Mouse (Mus musculus): ENCODE measurements around the gene Cisd3. TPM values are rescaled to one million over a fixed set of nuclear protein-coding genes. Genes with fewer than 3 reads are reported as not detected.

The Cisd3 gene
- polyA plus RNA-seq, 1 experiment from 2014 or later: 53.1 TPM

DNA sequence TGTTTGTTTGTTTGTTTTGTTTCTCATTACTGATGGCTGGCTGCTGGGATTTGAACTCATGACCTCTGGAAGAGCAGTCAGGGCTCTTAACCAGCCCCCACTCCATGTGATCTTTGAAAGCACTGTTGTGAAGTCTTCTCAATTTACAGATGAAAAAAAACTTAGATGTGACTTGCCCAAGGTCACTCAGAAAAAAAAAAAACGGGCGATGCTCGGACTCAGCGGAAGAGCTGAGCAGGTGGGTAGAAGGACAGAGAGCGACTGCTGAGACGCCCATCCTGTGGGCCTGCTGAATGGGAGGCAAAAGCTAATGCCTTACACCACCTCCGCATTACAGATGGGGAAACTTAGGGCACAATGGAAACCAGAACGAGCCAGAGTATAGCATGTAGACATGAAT is 11.0 kb downstream of the Cisd3 start:
- Histone ChIP-seq H3K4me3 (ENCODE audit: low read length) (0 out of 2 replicates have a peak overlapping the region, but pooled peaks have one; percentile 5), H3K27ac (ENCODE audit: low read length) (no peak overlapping the region), H3K36me3 (ENCODE audit: insufficient read depth, low read length) (peaks cover 20% of the 10 kb centered on the region), H3K9me3 (ENCODE audit: low read length) (no peaks in the 10 kb centered on the region), H3K27me3 (ENCODE audit: insufficient read depth, low read length) (no peaks in the 10 kb centered on the region), H3K4me1 (ENCODE audit: insufficient read depth, low read length) (peaks cover 60% of the 10 kb centered on the region), H3K9ac (replicated peaks; ENCODE audit: low read length) (no peak overlapping the region), H3K4me2 (replicated peaks; ENCODE audit: low read depth, low read length) (no peak overlapping the region)
- ATAC-seq (ENCODE audit: low FRiP score, low TSS enrichment): no peak
- WGBS: 61% methylated on average over 8 of the region's 8 CpGs

GRCm38 (mm10) chr11:97697199-97697890 is 11.7 kb downstream of the Cisd3 start:
- Histone ChIP-seq H3K36me3 (ENCODE audit: insufficient read depth, low read length) (peaks cover 14% of the 10 kb centered on the region; the same call in 1 of the 2 replicates), H3K27me3 (ENCODE audit: insufficient read depth, low read length) (no peaks in the 10 kb centered on the region), H3K4me3 (ENCODE audit: low read length) (peak overlapping the region; percentile 88), H3K4me1 (ENCODE audit: insufficient read depth, low read length) (peaks cover 66% of the 10 kb centered on the region), H3K27ac (ENCODE audit: low read length) (peak overlapping the region; percentile 99), H3K9ac (replicated peaks; ENCODE audit: low read length) (peak overlapping the region; percentile 98), H3K4me2 (replicated peaks; ENCODE audit: low read depth, low read length) (peak overlapping the region; percentile 98), H3K9me3 (ENCODE audit: low read length) (no peaks in the 10 kb centered on the region)
- 43% methylated on average over 11 of the region's 11 CpGs for WGBS
- no peak for ATAC-seq (ENCODE audit: low FRiP score, low TSS enrichment)

DNA sequence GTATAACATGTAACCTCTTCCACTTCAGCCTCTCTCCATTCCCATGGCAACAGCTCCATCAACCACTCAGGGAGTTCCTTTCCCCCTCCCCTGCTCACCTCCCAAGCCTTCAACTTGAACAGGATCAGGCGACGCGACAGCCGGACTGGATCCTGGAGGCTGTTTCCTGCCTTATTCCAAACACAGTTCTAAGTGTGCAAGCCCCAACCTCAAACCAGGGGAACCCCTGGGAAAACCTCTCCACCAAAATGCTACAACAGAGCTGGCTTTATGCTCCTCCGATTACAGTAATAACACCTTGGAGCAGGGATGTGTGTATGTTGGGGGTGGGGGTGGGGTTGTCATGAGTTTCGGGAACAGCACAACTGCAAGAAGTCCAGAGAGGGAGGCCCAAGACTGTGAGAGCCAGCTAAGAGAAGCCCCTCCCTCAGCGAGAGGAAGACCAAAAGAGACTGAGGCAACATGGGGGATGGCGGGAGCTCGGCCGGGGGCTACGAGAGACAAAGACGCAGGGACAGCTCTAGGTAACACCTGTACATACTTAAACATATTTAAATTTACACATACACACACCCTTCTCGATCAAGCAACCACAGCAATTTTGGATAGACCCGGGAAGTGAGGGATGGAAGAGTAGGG is 12.4 kb downstream of the Cisd3 start:
- Histone ChIP-seq H3K36me3 (ENCODE audit: insufficient read depth, low read length) (peaks cover 8% of the 10 kb centered on the region; the same call in 1 of the 2 replicates), H3K4me3 (ENCODE audit: low read length) (peak overlapping the region; percentile 88), H3K4me2 (replicated peaks; ENCODE audit: low read depth, low read length) (peak overlapping the region; percentile 98), H3K9me3 (ENCODE audit: low read length) (no peaks in the 10 kb centered on the region), H3K9ac (replicated peaks; ENCODE audit: low read length) (peak overlapping the region; percentile 98), H3K27ac (ENCODE audit: low read length) (peak overlapping the region; percentile 99), H3K4me1 (ENCODE audit: insufficient read depth, low read length) (peaks cover 66% of the 10 kb centered on the region), H3K27me3 (ENCODE audit: insufficient read depth, low read length) (no peaks in the 10 kb centered on the region)
- WGBS: 2% methylated on average over 14 of the region's 14 CpGs
- no peak for ATAC-seq (ENCODE audit: low FRiP score, low TSS enrichment)

GRCm38 (mm10) chr11:97698741-97699611 is 13.3 kb downstream of the Cisd3 start:
- Histone ChIP-seq H3K4me1 (ENCODE audit: insufficient read depth, low read length) (peaks cover 61% of the 10 kb centered on the region), H3K36me3 (ENCODE audit: insufficient read depth, low read length) (0 out of 2 replicates have a peak, but pooled peaks cover 3% of the 10 kb centered on the region), H3K27ac (ENCODE audit: low read length) (peak overlapping the region; percentile 99), H3K4me2 (replicated peaks; ENCODE audit: low read depth, low read length) (peak overlapping the region; percentile 98), H3K9ac (replicated peaks; ENCODE audit: low read length) (peak overlapping the region; percentile 98), H3K4me3 (ENCODE audit: low read length) (peak overlapping the region; percentile 88), H3K27me3 (ENCODE audit: insufficient read depth, low read length) (no peaks in the 10 kb centered on the region), H3K9me3 (ENCODE audit: low read length) (no peaks in the 10 kb centered on the region)
- under 1% methylated on average over 50 of the region's 63 CpGs for WGBS
- ATAC-seq (ENCODE audit: low FRiP score, low TSS enrichment): peak; percentile 2; the same call in 1 of the 2 replicates

DNA sequence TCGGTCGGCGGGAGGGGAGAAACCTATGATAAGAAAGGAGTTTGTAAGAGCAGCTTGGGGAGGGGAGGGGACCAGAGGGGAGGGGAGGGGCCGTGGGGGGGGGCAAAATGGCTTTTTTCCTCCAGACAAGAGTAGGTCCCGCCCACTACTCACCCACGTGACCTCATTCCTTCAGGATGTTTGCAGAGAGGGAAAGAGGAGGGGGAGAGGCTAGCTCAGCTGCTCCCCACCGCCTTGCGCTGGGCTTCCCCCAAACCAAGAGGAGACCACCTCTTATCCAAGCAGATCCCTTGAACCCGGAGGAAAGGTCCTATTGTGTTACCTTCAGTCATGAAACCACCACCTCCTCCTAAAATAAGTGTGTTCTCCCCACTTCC is 14.0 kb downstream of the Cisd3 start:
- peaks cover 62% of the 10 kb centered on the region for H3K4me1 ChIP-seq (ENCODE audit: insufficient read depth, low read length)
- H3K4me3 ChIP-seq (ENCODE audit: low read length): peak overlapping the region; percentile 88
- peak overlapping the region; percentile 99 for H3K27ac ChIP-seq (ENCODE audit: low read length)
- peak overlapping the region; percentile 98 for H3K9ac ChIP-seq (replicated peaks; ENCODE audit: low read length)
- H3K36me3 ChIP-seq (ENCODE audit: insufficient read depth, low read length): 0 out of 2 replicates have a peak, but pooled peaks cover 3% of the 10 kb centered on the region
- ATAC-seq (ENCODE audit: low FRiP score, low TSS enrichment): peak; percentile 33
- H3K27me3 ChIP-seq (ENCODE audit: insufficient read depth, low read length): no peaks in the 10 kb centered on the region
- no peaks in the 10 kb centered on the region for H3K9me3 ChIP-seq (ENCODE audit: low read length)
- peak overlapping the region; percentile 98 for H3K4me2 ChIP-seq (replicated peaks; ENCODE audit: low read depth, low read length)
- 0% methylated on average over 5 of the region's 9 CpGs for WGBS

DNA sequence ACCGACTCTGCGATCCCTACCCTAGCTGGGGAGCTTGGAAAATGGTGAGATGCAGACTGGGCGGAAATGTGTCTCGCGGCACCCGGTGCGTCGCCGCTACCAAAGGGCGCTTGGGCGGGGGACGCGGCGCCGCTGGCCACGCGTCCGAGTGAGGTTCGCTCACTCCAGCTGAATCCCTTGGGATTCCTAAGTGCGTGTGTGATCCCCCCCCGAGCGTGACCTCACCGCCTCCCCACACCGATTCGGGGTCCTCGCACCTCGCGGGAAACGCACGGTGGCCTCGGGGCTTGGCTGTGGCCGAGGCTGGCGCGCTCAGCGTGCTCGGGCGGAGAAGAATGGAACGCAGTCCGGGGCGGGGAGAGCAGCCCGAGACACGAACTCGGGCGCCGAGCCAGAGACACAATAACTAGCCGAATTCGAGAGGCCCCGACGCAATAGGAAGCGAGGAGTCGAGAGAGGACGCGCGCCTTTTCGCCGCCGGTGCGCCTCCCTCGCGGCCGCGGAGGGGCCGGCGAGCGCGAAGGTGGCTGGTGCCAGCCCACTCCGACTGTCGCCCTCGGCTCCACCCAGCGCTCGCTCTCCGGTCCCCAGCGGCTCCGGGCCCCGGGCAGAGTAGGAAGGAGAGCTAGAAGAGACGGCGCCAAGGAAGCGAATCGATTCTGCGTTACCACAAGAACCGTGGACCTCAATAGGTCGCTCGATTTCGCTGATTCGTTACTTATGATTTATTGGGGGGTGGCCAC is 14.5 kb downstream of the Cisd3 start, which contains the start of gene Pcgf2:
Gene Pcgf2, minus strand, starts transcription at position 495 of the 743 bp plus-strand sequence.
- Histone ChIP-seq H3K4me3 (ENCODE audit: low read length) (peak within 1 kb of the TSS; percentile 88), H3K4me2 (replicated peaks; ENCODE audit: low read depth, low read length) (peak within 1 kb of the TSS; percentile 98), H3K4me1 (ENCODE audit: insufficient read depth, low read length) (peaks cover 57% of the 10 kb centered on the region), H3K9ac (replicated peaks; ENCODE audit: low read length) (peak within 1 kb of the TSS; percentile 98), H3K27ac (ENCODE audit: low read length) (peak within 1 kb of the TSS; percentile 99), H3K9me3 (ENCODE audit: low read length) (no peaks in the 10 kb centered on the region), H3K27me3 (ENCODE audit: insufficient read depth, low read length) (no peaks in the 10 kb centered on the region), H3K36me3 (ENCODE audit: insufficient read depth, low read length) (0 out of 2 replicates have a peak, but pooled peaks cover 3% of the 10 kb centered on the region)
- peak; percentile 8 for ATAC-seq (ENCODE audit: low FRiP score, low TSS enrichment)
- WGBS: under 1% methylated on average over 85 of the region's 85 CpGs

- WGBS: 14% methylated on average over 30 of the region's 30 CpGs
- Histone ChIP-seq H3K9ac (replicated peaks; ENCODE audit: low read length) (peak overlapping the region; percentile 98), H3K4me1 (ENCODE audit: insufficient read depth, low read length) (peaks cover 49% of the 10 kb centered on the region), H3K4me3 (ENCODE audit: low read length) (peak overlapping the region; percentile 88), H3K9me3 (ENCODE audit: low read length) (no peaks in the 10 kb centered on the region), H3K27me3 (ENCODE audit: insufficient read depth, low read length) (no peaks in the 10 kb centered on the region), H3K27ac (ENCODE audit: low read length) (peak overlapping the region; percentile 99), H3K4me2 (replicated peaks; ENCODE audit: low read depth, low read length) (peak overlapping the region; percentile 98), H3K36me3 (ENCODE audit: insufficient read depth, low read length) (peaks cover 9% of the 10 kb centered on the region; the same call in 1 of the 2 replicates)
- ATAC-seq (ENCODE audit: low FRiP score, low TSS enrichment): no peak
Measured at GRCm38 (mm10) chr11:97700746-97701580, 15.3 kb downstream of the Cisd3 start.

DNA sequence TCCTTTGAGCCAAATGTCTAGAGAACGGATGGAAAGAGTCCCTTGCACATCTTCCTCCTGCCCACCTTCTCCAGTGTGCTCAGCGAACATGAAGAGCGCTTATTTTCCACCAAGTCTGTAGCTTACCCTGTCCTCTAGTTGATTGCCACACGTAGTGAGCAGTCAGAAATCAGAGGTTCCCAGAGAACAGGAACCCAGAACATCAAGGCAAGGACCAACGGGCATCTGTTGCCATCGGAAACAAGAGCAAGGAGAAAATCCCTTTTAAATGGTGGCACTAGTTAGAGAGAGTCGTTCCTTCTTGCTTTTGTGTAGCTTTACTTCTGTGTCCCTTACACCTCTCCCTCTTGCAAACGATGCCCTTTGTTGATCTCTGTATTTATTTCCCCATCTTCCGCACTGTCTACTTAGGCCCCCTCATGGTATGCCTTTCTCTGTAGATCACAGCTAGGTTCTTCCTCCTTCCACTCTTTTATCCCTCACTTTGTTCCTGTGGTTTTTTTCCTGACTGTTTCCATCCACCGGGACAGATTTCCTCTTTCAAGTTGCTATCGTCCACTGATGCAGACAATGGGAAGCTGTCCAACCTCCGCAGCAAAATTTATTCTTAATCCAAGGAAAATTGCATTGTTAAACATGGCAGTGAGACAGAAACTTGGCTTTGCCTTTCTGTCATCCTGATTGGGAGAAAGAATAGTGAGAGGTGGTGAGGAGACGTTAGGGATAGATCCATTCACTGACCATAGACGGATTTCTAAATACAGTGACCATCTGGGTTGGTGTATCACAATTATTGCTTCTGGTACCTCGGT is 16.2 kb downstream of the Cisd3 start:
- 50% methylated on average over 15 of the region's 15 CpGs for WGBS
- peak overlapping the region; percentile 96 for H3K4me3 ChIP-seq (ENCODE audit: low read length)
- no peaks in the 10 kb centered on the region for H3K9me3 ChIP-seq (ENCODE audit: low read length)
- no peaks in the 10 kb centered on the region for H3K27me3 ChIP-seq (ENCODE audit: insufficient read depth, low read length)
- H3K4me1 ChIP-seq (ENCODE audit: insufficient read depth, low read length): peaks cover 41% of the 10 kb centered on the region
- peak overlapping the region; percentile 90; the same call in 1 of the 2 replicates for H3K27ac ChIP-seq (ENCODE audit: low read length)
- ATAC-seq (ENCODE audit: low FRiP score, low TSS enrichment): no peak
- H3K36me3 ChIP-seq (ENCODE audit: insufficient read depth, low read length): peaks cover 16% of the 10 kb centered on the region
- H3K9ac ChIP-seq (replicated peaks; ENCODE audit: low read length): peak overlapping the region; percentile 98
- H3K4me2 ChIP-seq (replicated peaks; ENCODE audit: low read depth, low read length): peak overlapping the region; percentile 98
